Mouse (Mus musculus): ENCODE results near the gene Gm12216. TPM values are rescaled to one million over a fixed set of nuclear protein-coding genes. Genes with fewer than 3 reads are reported as not detected.

The Gm12216 gene
- polyA plus RNA-seq, 1 experiment from 2014 or later = not detected

GRCm38 (mm10) chr11:53734431-53734830 lies 124.6 kb downstream of the Gm12216 start:
- Histone ChIP-seq H3K9ac (ENCODE audit: low read length) (no peak overlapping the region), H3K4me2 (ENCODE audit: low read depth, severe bottlenecking) (no peak overlapping the region), H3K9me3 (ENCODE audit: control insufficient read depth, low read length) (no peaks in the 10 kb centered on the region), H3K27me3 (ENCODE audit: control insufficient read depth, insufficient read depth, low read length) (no peaks in the 10 kb centered on the region), H3K36me3 (ENCODE audit: control insufficient read depth, insufficient read depth, low read length) (no peaks in the 10 kb centered on the region), H3K4me1 (ENCODE audit: control insufficient read depth, insufficient read depth, low read length) (no peaks in the 10 kb centered on the region), H3K4me3 (ENCODE audit: low read depth, low read length) (no peak overlapping the region), H3K27ac (replicated peaks; ENCODE audit: low read depth, low read length) (no peak overlapping the region)
- ATAC-seq (ENCODE audit: insufficient number of reproducible peaks, low FRiP score, low TSS enrichment, low read depth) (no peak), DNase-seq (ENCODE audit: low spot score) (no peak)
- 83% methylated on average over 2 of the region's 2 CpGs for WGBS

- H3K4me1 ChIP-seq (ENCODE audit: control insufficient read depth, insufficient read depth, low read length) = no peaks in the 10 kb centered on the region
- no peak overlapping the region for H3K4me2 ChIP-seq (ENCODE audit: low read depth, severe bottlenecking)
- H3K9ac ChIP-seq (ENCODE audit: low read length) = no peak overlapping the region
- H3K9me3 ChIP-seq (ENCODE audit: control insufficient read depth, low read length) = no peaks in the 10 kb centered on the region
- 87% methylated on average over 7 of the region's 7 CpGs for WGBS
- no peak overlapping the region for H3K4me3 ChIP-seq (ENCODE audit: low read depth, low read length)
- no peak for ATAC-seq (ENCODE audit: insufficient number of reproducible peaks, low FRiP score, low TSS enrichment, low read depth)
- DNase-seq (ENCODE audit: low spot score) = no peak
- H3K27me3 ChIP-seq (ENCODE audit: control insufficient read depth, insufficient read depth, low read length) = no peaks in the 10 kb centered on the region
- H3K36me3 ChIP-seq (ENCODE audit: control insufficient read depth, insufficient read depth, low read length) = no peaks in the 10 kb centered on the region
- no peak overlapping the region for H3K27ac ChIP-seq (replicated peaks; ENCODE audit: low read depth, low read length)
Measured at GRCm38 (mm10) chr11:53733824-53734223, 125.2 kb downstream of the Gm12216 start.

Small RNAs within 50 kb of the gene (microRNA-seq; reads per million reads assigned to microRNA genes)
- not detected for gene Mir7671

Other genes with a start within 250 kb of the Gm12216 start
- gene Il4, start 240.6 kb downstream of the Gm12216 start, polyA plus RNA-seq (2014; fragmentation: Nextera tagmentation; extraction: Ambion mirVana) = 0.88 and 2.1 TPM in 2 replicates
- not detected in 2 replicates for gene Il13, start 224.6 kb downstream of the Gm12216 start, polyA plus RNA-seq (2014; fragmentation: Nextera tagmentation; extraction: Ambion mirVana)
- gene Rad50, start 151.9 kb downstream of the Gm12216 start, polyA plus RNA-seq (2014; fragmentation: Nextera tagmentation; extraction: Ambion mirVana) = 26.4 and 28.7 TPM in 2 replicates
- 0.09 TPM in 1 of 2 replicates, not detected in the other for gene Il5, start 138.5 kb downstream of the Gm12216 start, polyA plus RNA-seq (2014; fragmentation: Nextera tagmentation; extraction: Ambion mirVana)
- gene Irf1, start 89.2 kb downstream of the Gm12216 start, polyA plus RNA-seq (2014; fragmentation: Nextera tagmentation; extraction: Ambion mirVana) = 8.0 and 8.9 TPM in 2 replicates
- 0.35 TPM in 1 of 2 replicates, not detected in the other for gene Gm17334, start 86.1 kb downstream of the Gm12216 start, polyA plus RNA-seq (2014; fragmentation: Nextera tagmentation; extraction: Ambion mirVana)
- 5.3 and 6.6 TPM in 2 replicates for gene Slc22a5, start 32.4 kb upstream of the Gm12216 start, polyA plus RNA-seq (2014; fragmentation: Nextera tagmentation; extraction: Ambion mirVana)
- 2.6 and 2.9 TPM in 2 replicates for gene Slc22a21, start 121.1 kb upstream of the Gm12216 start, polyA plus RNA-seq (2014; fragmentation: Nextera tagmentation; extraction: Ambion mirVana)
- gene Slc22a4, start 168.8 kb upstream of the Gm12216 start, polyA plus RNA-seq (2014; fragmentation: Nextera tagmentation; extraction: Ambion mirVana) = 0.89 and 1.1 TPM in 2 replicates
- 166 and 178 TPM in 2 replicates for gene Pdlim4, start 209.8 kb upstream of the Gm12216 start, polyA plus RNA-seq (2014; fragmentation: Nextera tagmentation; extraction: Ambion mirVana)
- 39.3 and 44.3 TPM in 2 replicates for gene P4ha2, start 240.8 kb upstream of the Gm12216 start, polyA plus RNA-seq (2014; fragmentation: Nextera tagmentation; extraction: Ambion mirVana)